Mouse (Mus musculus): ENCODE measurements around the gene Cpt1b. TPM values are rescaled to one million over a fixed set of nuclear protein-coding genes. Genes with fewer than 3 reads are reported as not detected.
A peak's percentile ranks its signal among the peaks of the same experiment; 100 is the strongest.

The Cpt1b gene
- polyA plus RNA-seq, 1 experiment: 8.2 TPM

DNA sequence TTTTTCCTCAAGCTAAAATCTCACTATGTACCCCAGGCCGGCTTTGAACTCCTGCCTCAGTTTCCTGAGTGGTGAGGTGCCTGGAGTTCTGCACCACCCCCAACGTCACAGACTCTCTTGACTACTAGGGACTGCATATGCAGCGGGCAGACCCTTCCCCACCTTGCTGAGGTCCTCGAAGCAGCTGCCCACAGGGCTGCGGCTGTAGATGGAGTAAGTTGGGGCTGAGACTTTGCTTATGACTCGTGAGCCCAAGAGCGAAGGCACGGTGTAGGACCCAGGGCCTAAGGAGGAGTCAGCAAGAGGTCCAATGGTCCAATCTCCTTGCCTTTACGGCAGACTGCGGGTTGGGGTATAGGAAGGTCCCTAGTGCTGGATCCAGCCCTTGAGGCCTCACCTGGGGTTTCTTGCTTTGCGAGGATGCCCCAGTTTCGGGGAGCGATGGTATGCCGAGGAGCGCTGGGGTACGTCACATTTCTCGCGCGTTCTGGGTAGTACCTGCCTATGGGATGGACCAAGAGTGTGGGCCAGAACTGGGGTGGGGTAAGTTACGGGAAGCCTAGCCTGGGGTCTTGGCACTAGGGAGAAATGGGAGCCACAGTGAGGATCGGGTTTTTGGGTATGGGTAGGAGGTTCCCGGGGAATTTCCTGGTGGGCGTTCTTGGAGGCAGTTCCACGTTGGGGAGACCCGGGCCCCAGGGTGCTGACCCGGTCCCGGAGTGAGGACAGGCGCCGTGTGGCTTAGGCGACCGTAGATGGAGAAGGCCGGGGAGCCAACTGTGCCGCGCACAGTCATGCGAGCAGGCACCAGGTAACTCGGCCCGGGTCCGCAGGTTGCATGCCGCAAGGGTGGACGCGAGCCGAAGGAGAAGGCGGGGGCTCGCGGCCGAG is 47.5 kb downstream of the Cpt1b start:
- Histone ChIP-seq H3K27me3 (ENCODE audit: control insufficient read depth, insufficient read depth, low read length) (no peaks in the 10 kb centered on the region), H3K27ac (ENCODE audit: insufficient read depth, low read length) (peak overlapping the region; percentile 98), H3K4me1 (ENCODE audit: control insufficient read depth, insufficient read depth, low read length) (peaks cover 24% of the 10 kb centered on the region), H3K4me3 (replicated peaks; ENCODE audit: insufficient read depth, low read depth, low read length) (peak overlapping the region; percentile 64)
- DNase-seq: peak in 1 of 2 experiments; percentile 56
- WGBS: 16% methylated on average over 46 of the region's 46 CpGs
- TF ChIP-seq CTCF (IDR thresholded peaks at IDR 0.05; ENCODE audit: borderline replicate concordance, insufficient read depth, low read depth, low read length) (no peak), POLR2A (IDR thresholded peaks at IDR 0.05; ENCODE audit: borderline replicate concordance, insufficient read depth, low read length) (no peak)

DNA sequence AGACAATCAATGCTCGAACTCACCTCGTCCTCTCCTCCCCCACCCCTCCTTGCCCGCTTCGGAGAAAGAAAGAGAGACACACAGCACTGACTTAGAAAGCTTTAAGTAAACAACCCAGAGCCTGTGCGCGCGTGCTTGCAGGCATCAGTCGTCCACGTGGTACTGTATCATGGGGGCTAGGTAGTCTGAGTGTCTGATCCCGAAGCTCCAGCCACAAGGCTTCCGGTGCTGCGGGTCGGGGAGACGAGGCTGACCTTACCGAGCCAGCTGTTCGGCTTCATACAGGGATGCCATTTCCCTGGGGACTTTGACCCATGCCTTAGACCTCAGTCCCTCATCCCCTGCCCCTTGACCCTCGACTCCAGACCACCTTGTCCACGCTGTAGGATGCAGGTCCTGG is 48.3 kb downstream of the Cpt1b start:
- peak in 1 of 2 experiments; percentile 33 for DNase-seq
- H3K27me3 ChIP-seq (ENCODE audit: control insufficient read depth, insufficient read depth, low read length): no peaks in the 10 kb centered on the region
- no peak for TF ChIP-seq CTCF (IDR thresholded peaks at IDR 0.05; ENCODE audit: borderline replicate concordance, insufficient read depth, low read depth, low read length)
- no peak for TF ChIP-seq POLR2A (IDR thresholded peaks at IDR 0.05; ENCODE audit: borderline replicate concordance, insufficient read depth, low read length)
- 28% methylated on average over 18 of the region's 18 CpGs for WGBS
- peak overlapping the region; percentile 98; the same call in 1 of the 2 replicates for H3K27ac ChIP-seq (ENCODE audit: insufficient read depth, low read length)
- no peak overlapping the region for H3K4me3 ChIP-seq (replicated peaks; ENCODE audit: insufficient read depth, low read depth, low read length)
- H3K4me1 ChIP-seq (ENCODE audit: control insufficient read depth, insufficient read depth, low read length): peaks cover 26% of the 10 kb centered on the region

DNA sequence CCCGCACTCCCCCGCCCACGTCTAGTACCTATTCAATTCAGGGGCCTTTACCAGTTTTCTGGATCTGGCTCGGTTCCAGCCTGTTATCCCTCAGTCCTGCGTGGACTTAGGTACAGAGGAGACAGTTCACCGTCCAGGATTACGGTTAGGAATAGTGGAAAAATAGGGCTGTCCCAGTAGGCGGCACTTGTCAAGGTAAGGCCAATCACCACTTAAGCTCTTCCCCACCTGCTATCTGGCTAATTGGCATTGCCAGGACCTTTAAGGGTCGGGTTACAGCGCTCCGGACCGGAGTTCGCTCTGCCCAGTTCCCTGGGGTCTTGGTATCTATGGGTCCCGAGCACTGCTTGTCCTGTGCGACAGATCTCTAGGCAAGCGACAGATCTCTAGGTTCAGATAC is 48.7 kb downstream of the Cpt1b start, which contains the start of gene Tymp:
TSS of gene Tymp (minus strand) at position 83 of the 400 bp plus-strand sequence.
- WGBS: 56% methylated on average over 16 of the region's 16 CpGs
- DNase-seq: peak in 1 of 2 experiments; percentile 34
- Histone ChIP-seq H3K4me3 (replicated peaks; ENCODE audit: insufficient read depth, low read depth, low read length) (peak within 1 kb of the TSS; percentile 64), H3K27me3 (ENCODE audit: control insufficient read depth, insufficient read depth, low read length) (no peaks in the 10 kb centered on the region), H3K4me1 (ENCODE audit: control insufficient read depth, insufficient read depth, low read length) (peaks cover 27% of the 10 kb centered on the region), H3K27ac (ENCODE audit: insufficient read depth, low read length) (peak within 1 kb of the TSS; percentile 98)
- TF ChIP-seq CTCF (IDR thresholded peaks at IDR 0.05; ENCODE audit: borderline replicate concordance, insufficient read depth, low read depth, low read length): no peak
- TF ChIP-seq POLR2A (IDR thresholded peaks at IDR 0.05; ENCODE audit: borderline replicate concordance, insufficient read depth, low read length): no peak

DNA sequence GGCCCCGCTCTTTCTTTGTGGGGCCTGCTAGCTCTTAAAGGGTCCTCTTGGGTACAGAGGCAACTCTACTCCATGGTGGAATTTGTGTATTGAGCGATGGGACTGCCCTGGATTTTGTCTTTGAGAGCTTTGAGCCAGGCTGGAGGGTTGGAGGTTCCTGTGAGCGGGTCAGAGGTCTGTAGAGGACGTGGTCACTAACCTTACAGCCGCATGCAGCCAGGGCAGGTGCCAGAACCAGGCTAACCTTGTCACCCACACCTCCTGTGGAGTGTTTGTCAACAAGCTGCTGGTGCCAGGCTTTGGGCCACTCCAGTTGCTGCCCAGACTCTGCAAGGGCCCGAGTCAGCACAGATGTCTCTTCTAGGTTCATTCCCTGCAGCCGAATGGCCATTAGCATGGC is 49.6 kb downstream of the Cpt1b start:
- H3K4me3 ChIP-seq (replicated peaks; ENCODE audit: insufficient read depth, low read depth, low read length): no peak overlapping the region
- no peak overlapping the region for H3K27ac ChIP-seq (ENCODE audit: insufficient read depth, low read length)
- TF ChIP-seq CTCF (IDR thresholded peaks at IDR 0.05; ENCODE audit: borderline replicate concordance, insufficient read depth, low read depth, low read length) (no peak), POLR2A (IDR thresholded peaks at IDR 0.05; ENCODE audit: borderline replicate concordance, insufficient read depth, low read length) (no peak)
- DNase-seq: peak in 1 of 2 experiments; percentile 28
- H3K27me3 ChIP-seq (ENCODE audit: control insufficient read depth, insufficient read depth, low read length): no peaks in the 10 kb centered on the region
- peaks cover 31% of the 10 kb centered on the region for H3K4me1 ChIP-seq (ENCODE audit: control insufficient read depth, insufficient read depth, low read length)
- 72% methylated on average over 7 of the region's 7 CpGs for WGBS

DNA sequence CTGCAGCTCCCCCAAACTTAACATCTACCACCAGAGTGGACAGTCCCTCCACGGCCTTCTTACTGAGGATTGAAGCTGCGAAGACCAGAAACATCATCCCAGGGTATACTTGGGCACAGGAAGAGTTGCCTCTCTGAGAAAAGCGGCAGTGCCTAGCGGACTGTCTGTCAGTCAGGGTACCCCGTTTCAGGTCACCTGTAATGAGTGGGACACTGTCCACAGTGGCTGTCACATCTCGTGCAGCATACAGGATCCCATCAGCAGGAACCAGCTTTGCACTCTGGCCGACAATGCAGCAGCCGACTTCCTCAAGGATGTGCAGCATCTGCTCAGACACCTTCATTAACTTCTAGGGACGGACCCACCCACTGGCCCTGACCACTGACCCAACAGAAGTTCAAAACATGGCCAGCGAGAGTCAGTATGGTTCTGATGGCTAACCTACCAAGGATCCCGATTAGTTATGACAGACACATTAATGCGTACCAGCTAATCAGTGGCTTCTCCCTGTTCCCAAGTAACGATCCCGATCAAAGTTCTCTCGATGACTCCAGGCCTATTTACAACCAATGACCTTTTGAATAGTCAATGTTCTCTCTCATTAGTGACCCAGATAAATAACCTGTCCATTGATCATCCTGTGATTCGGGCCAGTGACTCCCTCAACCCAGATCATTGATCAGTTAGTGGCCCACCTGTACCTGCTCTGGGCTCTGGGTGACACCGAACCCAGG is 50.7 kb downstream of the Cpt1b start:
- no peak overlapping the region for H3K4me3 ChIP-seq (replicated peaks; ENCODE audit: insufficient read depth, low read depth, low read length)
- H3K27ac ChIP-seq (ENCODE audit: insufficient read depth, low read length): no peak overlapping the region
- H3K27me3 ChIP-seq (ENCODE audit: control insufficient read depth, insufficient read depth, low read length): no peaks in the 10 kb centered on the region
- 91% methylated on average over 17 of the region's 17 CpGs for WGBS
- TF ChIP-seq POLR2A (IDR thresholded peaks at IDR 0.05; ENCODE audit: borderline replicate concordance, insufficient read depth, low read length) (no peak), CTCF (IDR thresholded peaks at IDR 0.05; ENCODE audit: borderline replicate concordance, insufficient read depth, low read depth, low read length) (no peak)
- DNase-seq: peak in 1 of 2 experiments; percentile 24
- peaks cover 31% of the 10 kb centered on the region for H3K4me1 ChIP-seq (ENCODE audit: control insufficient read depth, insufficient read depth, low read length)

DNA sequence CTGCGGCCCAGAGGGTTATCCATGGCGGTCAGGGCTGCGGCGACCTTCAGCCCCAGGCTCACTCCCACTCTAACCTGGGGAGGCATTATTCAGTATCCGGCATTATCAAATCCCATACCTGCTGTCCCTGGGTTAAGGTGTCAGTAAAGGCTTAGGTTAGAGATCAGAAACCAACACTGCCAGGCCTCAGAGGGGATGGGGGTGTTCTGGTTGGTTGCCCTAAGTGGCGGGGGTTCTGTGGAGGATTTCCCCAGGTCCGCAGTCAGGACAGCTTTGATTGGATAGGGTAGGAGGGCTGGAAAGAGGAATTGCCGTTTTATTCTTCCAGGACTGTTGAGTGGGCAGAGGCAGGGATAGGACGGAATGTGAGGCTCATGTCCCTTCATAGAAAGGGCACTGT is 51.3 kb downstream of the Cpt1b start:
- H3K27me3 ChIP-seq (ENCODE audit: control insufficient read depth, insufficient read depth, low read length): no peaks in the 10 kb centered on the region
- DNase-seq: no peak
- no peak for TF ChIP-seq CTCF (IDR thresholded peaks at IDR 0.05; ENCODE audit: borderline replicate concordance, insufficient read depth, low read depth, low read length)
- H3K4me3 ChIP-seq (replicated peaks; ENCODE audit: insufficient read depth, low read depth, low read length): peak overlapping the region; percentile 62
- H3K27ac ChIP-seq (ENCODE audit: insufficient read depth, low read length): peak overlapping the region; percentile 82
- H3K4me1 ChIP-seq (ENCODE audit: control insufficient read depth, insufficient read depth, low read length): peaks cover 28% of the 10 kb centered on the region
- 43% methylated on average over 9 of the region's 9 CpGs for WGBS

DNA sequence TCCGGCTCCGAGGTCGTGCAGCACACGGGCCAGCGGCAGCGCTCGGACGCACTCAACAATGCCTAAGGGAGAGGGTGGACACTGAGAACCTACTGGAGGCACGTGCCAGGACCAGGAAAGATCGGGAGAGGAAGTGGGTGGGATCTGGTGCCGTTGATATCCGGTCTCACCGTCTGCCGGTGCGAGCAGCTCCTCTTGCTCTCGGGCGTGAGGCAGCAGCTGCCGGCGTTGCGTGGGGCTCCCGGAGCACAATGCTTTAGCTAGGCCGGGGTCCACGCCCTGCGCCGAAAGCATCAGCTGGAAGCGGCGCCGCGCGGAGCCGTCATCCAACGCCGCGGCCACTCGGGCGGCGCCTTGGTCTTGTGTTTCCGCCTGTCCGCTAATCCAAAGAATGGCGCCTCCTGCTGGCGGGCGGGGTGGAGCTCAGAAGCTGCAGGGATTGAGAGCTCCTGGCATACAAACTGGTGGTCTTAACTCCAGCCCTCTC is 51.9 kb downstream of the Cpt1b start, which contains the start of gene Sco2:
TSS of gene Sco2 (minus strand) at position 85 of the 487 bp plus-strand sequence.
- peak; percentile 91 to 96 for DNase-seq
- Histone ChIP-seq H3K4me3 (replicated peaks; ENCODE audit: insufficient read depth, low read depth, low read length) (peak within 1 kb of the TSS; percentile 62), H3K4me1 (ENCODE audit: control insufficient read depth, insufficient read depth, low read length) (peaks cover 28% of the 10 kb centered on the region), H3K27ac (ENCODE audit: insufficient read depth, low read length) (peak within 1 kb of the TSS; percentile 82), H3K27me3 (ENCODE audit: control insufficient read depth, insufficient read depth, low read length) (no peaks in the 10 kb centered on the region)
- under 1% methylated on average over 42 of the region's 42 CpGs for WGBS
- TF ChIP-seq CTCF (IDR thresholded peaks at IDR 0.05; ENCODE audit: borderline replicate concordance, insufficient read depth, low read depth, low read length): peak; percentile 74
- TF ChIP-seq POLR2A (IDR thresholded peaks at IDR 0.05; ENCODE audit: borderline replicate concordance, insufficient read depth, low read length): peak; percentile 60; the same call in 1 of the 2 replicates

Data from cerebellum, adult 2 months (tissue).